Mouse (Mus musculus): Measurements from ENCODE around the gene Pum3.
"Not testable (repeated sequence)": the region's sequence is repeated elsewhere in the genome, so short reads cannot be mapped to it uniquely, and the experiment has no call there.

Gene Pum3

DNA sequence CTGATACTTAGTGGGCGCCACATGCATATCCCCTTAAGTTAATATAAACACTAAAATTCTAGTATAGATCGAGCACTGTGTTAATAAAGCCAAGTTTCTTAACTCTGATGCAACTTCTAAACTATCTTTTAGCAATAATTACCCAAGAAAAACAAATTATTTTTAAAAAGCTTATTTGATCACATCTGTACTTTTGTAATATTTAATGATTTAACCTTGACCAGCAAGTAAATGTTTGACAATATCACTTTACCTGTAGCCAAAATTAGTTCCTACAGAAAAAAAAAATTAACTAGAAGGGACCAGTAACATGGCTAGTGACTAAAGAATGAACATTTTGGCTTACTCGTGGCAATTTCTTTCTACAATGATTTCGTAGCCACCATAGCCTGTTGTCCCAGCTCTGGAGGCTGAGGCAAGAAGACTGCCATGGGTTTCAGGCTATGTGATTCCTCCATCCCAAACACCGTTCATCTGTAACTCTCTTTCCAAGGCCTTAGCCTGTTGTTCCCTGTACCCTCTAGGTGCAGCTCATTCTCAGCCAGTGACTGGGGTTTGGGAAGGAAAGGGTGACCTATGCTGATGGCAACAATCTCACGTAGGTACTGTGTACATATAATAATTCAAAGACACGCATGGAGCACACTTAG, 35.2 kb downstream of the Pum3 start:
- DNase-seq (ENCODE audit: low read depth, low spot score) = no peak

DNA sequence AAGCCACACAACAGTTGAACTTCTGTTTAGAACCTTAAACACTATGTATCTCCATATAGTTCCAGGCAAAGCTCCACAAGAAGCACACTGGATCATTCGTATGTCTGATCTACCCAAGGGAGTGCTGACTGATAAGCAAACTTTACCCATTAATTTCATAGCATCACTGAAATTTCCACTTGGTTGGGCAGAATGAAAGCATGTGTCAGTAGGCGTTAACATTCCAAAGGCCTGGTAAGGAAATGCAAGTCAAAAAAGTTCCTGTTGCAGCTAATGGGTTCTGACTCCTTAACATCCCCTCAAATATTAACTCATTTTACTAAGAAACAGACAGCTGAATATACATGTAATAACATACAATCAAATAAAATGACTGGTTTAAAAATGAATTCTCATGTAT, 37.2 kb downstream of the Pum3 start:
- DNase-seq (ENCODE audit: low read depth, low spot score) = no peak

DNA sequence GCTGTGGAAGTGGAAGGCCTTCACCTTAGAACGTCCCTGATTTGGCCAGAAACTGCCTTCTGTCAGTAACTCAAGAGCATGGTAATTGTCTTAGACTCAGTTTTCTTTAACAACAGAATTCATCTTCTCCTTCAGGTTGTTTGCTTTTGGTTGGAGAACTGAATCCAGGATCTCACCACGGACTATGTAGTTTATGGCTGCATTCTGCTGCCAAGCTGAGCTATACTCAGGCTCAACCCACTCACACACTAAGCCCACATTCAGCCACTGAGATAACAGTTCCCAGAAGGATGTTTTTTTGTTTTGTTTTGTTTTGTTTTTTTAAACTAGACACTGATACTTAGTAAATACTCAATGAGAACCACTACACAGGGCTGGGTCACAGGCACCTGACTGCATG, 38.3 kb downstream of the Pum3 start:
- no peak for DNase-seq (ENCODE audit: low read depth, low spot score)

DNA sequence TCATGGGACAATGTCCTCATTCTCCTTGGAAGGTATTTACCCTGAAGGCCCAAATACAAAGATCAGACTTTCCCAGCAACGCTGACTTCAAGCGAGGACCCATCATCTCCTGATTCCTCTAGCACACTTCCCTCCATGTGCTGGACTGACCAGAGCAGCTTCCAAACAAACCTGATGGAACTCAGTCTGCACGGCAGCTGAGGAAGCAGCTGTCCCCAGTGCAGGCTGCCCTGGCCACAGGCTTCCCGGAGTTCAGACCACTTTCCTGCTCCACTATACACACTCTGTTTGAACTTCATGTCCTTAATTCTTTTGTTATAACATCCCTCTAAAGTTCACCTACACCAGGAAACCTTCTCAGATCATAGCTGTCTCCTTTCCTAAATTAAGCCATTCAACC, 40.1 kb downstream of the Pum3 start:
- not testable (repeated sequence) for DNase-seq (ENCODE audit: low read depth, low spot score)

DNA sequence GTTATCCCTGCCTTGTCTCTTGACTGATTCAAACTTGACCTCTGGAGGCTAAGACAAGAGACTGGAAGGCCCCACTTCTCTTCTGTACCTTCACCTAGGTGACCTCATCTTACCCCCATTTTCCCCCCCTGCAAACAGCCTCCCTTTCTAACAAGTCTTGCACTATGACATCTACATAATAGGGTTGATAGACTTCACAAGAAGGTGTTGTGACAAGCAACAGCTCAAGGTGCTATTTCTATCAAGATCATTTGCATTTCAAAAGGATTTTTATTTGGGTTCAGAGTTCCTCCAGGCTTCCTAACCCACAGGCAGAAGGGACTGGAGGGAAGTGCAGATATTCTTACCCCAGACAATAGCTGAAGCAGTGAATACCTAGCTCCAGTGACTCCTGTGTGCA, 44.3 kb downstream of the Pum3 start:
- no peak for DNase-seq (ENCODE audit: low read depth, low spot score)

DNA sequence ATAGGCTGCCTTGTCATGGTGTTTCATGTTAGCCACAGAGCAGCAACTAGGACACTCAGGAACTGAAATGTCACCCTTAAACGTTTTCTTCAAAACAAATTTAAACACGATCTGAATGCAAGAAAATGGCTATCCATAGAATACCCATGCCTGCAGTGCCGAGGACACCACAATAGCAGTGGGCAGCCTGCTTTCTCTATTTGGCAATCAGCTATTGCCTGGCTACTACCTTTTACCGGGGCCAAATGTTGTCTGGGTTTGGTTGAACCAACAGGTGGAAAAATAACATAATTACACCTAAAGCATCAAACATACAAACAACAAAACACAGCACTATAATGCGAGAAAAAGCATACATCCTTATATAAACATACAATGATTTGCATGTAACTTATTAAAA, 46.4 kb downstream of the Pum3 start:
- no peak for DNase-seq (ENCODE audit: low read depth, low spot score)

DNA sequence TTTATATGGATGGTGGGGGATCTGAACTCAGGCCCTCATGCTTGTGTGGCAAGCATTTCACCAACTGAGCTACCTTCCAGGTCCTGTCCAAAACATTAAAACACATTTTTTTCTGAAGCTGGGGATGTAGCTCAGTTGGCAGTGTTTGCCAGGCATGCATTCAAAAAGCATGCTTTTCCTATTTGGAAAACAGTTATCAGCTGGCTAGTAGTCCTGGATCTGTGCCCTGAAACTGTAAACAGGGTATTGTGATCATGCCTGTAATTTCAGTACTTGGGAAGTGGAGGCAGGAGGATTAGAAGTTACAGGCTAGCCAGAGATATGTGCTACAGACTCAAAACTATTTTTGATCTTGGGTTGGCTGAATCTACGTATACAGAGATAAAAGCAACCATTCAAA, 47.5 kb downstream of the Pum3 start:
- no peak for DNase-seq (ENCODE audit: low read depth, low spot score)

DNA sequence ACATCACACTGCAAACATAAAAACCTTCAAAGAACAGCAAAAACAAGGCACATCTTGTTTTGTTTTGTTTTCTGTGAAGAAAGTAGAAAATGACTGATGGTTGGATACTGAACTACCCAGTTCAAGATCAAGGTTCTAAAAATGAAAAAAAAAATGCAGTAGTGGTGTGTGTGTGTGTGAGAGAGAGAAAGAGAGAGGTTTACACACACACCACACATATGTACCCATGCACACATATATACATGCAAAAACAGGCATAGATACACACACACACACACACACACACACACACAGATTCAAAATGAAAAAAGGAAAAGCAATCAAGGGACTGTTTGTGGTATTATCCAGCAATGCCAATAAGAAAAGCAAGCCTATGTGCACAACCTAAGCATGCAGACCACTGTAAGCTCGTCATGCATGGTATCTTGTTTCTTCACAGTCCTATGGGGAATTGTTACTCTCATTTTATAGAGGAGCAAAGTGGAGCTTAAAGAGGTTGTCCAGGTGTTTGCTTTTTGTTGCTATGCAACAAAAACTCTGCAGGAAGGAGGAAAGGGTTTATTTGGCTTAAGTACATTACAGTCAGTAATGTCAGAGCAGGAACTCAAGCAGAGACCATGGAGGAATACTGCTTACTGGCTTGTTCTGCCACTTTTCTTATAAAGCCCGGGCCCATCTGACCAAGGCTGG, 49.8 kb downstream of the Pum3 start:
- no peak for DNase-seq (ENCODE audit: low read depth, low spot score)

DNA sequence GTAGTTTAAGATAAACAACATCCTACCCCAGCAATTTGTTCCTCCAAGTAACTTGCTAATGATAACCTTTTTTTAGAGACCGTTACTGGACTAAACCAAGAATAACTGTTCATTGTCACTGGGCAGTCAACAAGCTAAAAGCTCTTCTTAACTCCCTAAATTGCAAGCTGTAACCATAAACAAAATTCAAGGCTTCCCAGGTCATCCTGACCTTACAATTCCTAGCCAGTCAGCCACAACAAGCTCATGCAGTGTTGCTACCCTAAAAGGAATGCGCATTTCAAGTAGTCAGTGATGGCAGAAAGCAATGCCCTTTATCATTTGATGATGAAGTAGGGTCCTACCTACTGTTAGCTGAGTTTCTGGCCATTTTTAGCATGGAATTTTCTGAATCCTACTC, 58.8 kb downstream of the Pum3 start:
- no peak for DNase-seq (ENCODE audit: low read depth, low spot score)

DNA sequence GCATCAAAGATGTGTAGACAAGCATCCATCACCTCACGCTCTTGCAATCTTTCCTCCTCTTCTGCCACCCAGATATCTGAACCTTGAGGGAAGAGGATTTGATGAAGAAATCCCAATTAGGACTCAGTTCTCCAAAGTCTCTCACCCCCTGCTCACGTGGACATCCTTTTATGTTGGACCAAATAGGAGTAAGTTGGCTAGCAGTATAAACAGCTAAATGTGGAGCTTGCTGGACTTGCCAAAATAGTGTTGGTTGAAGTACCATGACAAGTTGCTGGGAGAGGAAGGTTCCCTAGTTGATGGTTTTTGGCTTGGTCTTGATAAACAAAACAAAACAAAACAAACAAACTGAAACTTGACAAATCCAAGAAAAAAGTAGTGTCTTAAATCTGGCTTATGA, 59.5 kb downstream of the Pum3 start:
- DNase-seq (ENCODE audit: low read depth, low spot score) = no peak

DNA sequence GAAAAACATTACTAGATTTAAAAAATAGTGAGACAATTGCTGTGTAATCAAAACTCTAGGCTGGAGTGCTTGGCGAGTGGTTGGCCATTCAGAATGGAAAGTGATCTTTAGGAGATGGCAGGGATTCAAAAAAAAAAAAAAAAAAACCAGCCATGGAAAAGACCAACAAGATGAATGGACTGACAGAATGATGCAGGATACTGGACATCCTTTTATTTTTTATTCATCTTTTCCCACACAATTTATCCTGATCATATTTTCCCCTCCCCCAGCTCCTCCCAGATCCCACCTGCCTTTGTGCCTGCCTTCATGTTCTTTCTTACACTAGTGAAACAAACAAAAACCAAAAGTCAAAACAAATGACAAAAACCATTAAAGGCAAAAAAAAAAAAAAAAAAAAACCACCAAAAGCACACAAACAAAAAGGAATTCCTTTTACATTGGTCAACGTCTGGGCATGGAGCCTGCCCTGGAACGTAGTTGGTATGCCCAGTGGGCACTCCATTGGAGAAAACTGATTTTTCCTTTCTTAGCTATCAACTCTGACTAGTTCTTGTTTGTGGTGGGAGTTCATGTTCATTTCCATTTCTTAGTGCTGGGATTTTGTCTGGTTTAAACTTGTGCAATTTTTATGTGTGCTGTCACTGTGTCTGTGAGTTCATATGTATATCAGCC, 60.0 kb downstream of the Pum3 start:
- DNase-seq (ENCODE audit: low read depth, low spot score) = no peak

DNA sequence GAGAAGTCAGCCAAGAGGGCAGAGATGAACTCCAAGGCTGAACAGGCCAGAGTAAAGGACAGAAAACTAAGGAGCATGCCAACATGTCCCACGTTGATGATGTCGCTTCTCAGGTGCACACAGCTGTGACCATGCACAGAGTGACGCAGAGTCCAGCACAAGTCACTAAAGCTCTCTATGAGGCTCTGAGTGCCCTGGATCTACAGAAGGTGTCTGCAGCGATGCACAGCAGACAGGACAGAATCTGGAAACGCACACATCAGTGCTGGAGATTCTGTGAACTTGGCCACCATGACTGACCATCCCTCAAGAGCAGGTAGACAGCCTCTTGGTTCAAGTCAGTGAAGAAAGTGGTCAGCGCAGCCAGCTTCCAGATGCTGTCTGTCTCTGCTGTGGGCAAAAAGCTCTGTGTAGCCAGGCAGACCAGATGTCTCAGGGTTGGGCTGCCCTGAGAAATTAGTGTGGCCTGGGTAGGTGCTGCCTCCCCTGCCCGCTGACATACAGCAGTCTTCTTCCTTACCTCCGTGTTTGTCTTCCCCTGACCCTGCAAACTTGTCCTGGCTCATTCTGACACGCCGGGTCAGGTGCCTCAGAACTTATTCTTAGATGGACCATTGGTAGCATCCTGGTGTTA, 63.4 kb downstream of the Pum3 start:
- DNase-seq (ENCODE audit: low read depth, low spot score) = no peak

DNA sequence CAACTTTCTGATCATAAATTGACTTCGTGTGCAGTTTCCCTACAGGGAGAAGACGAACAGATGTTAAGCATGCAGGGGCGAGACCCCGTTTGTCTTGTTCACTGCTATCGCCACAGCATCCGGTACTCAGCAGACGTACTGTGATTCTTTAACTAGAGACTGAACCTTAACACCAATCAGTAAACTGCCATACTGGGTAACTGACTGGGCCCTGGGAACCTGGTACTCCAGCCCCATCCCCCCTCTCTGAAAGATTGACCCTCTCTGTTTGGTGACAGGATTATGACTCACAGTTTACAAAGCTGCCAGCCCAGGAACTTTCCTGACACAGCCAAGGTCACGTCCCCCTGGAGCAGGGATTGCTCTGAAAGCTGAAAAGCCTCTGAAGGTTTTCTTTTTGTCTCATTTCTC, 65.1 kb downstream of the Pum3 start:
- DNase-seq (ENCODE audit: low read depth, low spot score) = no peak

DNA sequence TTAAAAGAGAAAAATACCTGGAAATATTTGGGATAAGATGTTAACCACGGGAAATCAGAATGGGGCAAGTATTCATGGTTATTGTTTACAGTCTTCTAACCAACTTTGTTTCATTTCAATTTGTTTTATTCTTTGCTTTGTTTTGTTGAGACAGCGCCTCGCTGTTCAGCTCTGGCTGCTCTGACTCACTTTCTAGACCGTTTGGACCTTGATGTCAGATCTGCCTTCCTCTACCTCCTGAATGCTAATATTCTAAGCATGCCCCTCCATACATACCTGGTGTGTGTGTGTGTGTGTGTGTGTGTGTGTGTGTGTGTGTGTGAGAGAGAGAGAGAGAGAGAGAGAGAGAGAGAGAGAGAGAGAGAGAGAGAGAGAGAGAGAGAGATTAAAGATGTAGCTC, 65.7 kb downstream of the Pum3 start:
- DNase-seq (ENCODE audit: low read depth, low spot score) = no peak

DNA sequence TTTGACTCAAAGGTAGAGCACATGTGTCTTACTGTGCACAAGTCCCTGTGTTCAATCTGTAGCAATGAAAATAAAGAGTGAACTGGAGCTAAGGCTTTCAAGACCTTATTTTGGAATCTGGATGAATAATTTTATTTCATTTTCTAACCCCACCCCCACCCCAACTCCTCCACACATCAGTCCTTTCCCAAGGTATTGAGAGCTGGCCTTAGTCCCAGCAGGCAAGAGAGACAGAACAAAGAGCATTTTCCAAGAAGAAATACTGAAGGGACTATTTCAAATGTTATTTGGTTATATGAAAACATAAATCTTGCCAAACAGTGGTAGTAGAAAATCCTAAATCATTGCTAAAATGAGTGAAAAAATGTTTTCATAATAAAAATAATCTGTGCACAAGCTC, 69.2 kb downstream of the Pum3 start:
- DNase-seq (ENCODE audit: low read depth, low spot score) = no peak

DNA sequence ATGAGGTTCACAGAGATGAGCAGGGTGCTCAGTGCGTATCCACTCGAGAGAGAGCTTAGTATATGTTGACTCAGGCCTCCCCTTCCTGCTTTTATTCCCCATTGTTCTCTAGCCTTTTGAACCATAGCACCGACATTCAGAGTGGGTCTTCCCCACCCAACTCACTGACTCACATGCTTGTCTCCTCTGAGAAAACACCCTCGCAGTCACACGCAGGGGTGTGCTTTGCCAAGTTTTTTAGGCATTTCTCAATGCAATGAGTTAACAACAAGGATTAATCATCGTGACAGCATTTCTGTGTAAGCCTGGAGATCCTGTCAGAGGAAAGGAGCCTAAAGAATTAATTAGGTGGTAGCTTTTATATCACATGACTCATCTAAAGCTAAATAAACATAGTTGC, 77.9 kb downstream of the Pum3 start:
- no peak for DNase-seq (ENCODE audit: low read depth, low spot score)

DNA sequence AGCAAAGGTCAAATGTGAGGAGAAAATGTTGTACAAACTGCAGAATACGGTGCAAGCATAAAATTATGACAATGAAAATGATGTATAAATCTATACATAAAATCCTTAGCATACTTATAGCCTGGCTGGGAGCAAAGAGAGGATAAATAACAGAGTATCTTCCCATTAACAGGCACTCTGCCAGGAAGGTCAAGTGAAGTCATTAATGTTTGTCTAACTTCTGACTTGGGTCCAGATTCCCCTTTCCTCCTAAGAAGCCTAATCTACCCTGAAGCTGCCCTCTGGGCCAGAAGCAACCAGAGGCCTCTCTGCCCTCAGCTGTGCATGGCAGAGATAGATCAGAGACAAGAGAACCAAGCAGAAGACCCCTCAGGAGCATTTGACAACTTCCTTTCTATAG, 83.1 kb downstream of the Pum3 start:
- no peak for DNase-seq (ENCODE audit: low read depth, low spot score)

All from CD4-positive, CD25-positive, alpha-beta regulatory T cell, adult 2 months (primary cell).